Mouse (Mus musculus) MEL (cell line): ENCODE measurements at regions not wholly inside any gene's neighbourhood (a gene's known extent, or its start where the extent isn't known, plus 50 kb on each side); places are given as distances from the start of the nearest gene placed in this dataset.

Source experiments
- MAFK ChIP-seq: IDR thresholded peaks from 2 replicates; pipeline ENCODE4 v1.6.1; 2011; ENCODE audit warnings: low read depth, mild to moderate bottlenecking, low read length, improper control_type of control experiment, borderline replicate concordance
- NRF1 ChIP-seq: IDR thresholded peaks from 2 replicates; pipeline ENCODE4 v1.6.1; 2014; ENCODE audit warnings: low read depth, mild to moderate bottlenecking, inconsistent platforms, low read length, improper control_type of control experiment, moderate library complexity; ENCODE audit not compliant: poor library complexity, insufficient read depth, severe bottlenecking
- SMC3 ChIP-seq: IDR thresholded peaks from 2 replicates; pipeline ENCODE4 v1.6.1; 2011; ENCODE audit warnings: low read depth, low read length, improper control_type of control experiment
- ZC3H11A ChIP-seq: IDR thresholded peaks from 2 replicates; pipeline ENCODE4 v1.6.1; 2012; ENCODE audit warnings: low read depth, mild to moderate bottlenecking, inconsistent platforms, low read length, improper control_type of control experiment
- ZKSCAN1 ChIP-seq: IDR thresholded peaks from 2 replicates; pipeline ENCODE4 v1.6.1; 2012; ENCODE audit warnings: low read depth, mild to moderate bottlenecking, inconsistent platforms, low read length, improper control_type of control experiment, moderate library complexity

DNA sequence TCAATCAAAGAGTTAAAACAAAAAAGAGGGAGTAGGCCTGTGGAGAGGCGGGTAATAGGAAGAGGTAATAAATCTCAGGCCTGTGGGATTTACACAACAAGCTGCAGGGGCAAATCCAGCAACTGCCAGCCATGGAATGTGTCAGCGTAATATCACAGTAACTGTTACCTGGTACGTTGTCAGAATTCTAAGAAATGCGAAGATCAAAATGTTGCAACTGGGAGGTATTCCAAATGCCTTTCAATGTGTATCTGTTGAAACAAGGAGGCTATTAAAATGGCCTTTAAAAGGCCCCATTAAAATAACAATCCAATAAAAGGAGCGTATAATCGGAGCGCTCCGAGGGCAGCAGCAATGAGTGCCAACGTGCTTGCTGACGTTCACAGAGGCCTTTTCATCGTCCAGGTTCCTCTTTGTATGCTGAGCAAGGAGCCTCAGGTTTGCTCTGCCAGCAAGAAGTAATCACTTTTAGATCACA is 205.7 kb upstream of the Hhip start:
- no peak for TF ChIP-seq SMC3
- no peak for TF ChIP-seq MAFK
- no peak for TF ChIP-seq NRF1
- no peak for TF ChIP-seq ZC3H11A
- no peak for TF ChIP-seq ZKSCAN1
